Mouse (Mus musculus): ENCODE data around the gene Vmn1r225. TPM values are rescaled to one million over a fixed set of nuclear protein-coding genes. Genes with fewer than 3 reads are reported as not detected.
"Not testable (repeated sequence)": the region's sequence is repeated elsewhere in the genome, so short reads cannot be mapped to it uniquely, and the experiment has no call there.

The Vmn1r225 gene
- total and polyA plus RNA-seq, 3 experiments: not detected

DNA sequence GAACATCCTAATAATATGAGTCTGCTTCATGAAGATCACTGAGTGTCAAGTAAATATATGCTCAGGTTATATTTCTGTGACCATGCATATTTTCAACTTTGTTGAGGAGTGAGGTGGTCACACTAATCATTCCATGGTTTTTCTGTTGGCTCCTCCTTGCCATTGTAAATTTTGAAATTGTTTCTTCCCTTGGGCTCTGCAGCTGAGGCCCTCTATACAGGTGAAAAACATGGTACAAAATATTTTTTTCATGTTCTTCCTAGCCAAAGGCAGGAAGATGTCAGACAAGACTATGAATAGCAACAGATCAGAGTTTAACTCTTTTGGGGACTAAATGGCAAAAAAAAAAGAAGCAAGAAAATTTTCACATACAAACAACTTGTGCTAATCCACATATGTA, 16.7 kb upstream of the Vmn1r225 start, which contains the start of gene Vmn2r108:
Gene Vmn2r108, minus strand, starts transcription at position 101 of the 400 bp plus-strand sequence.
- no peak for TF ChIP-seq SIN3A (IDR thresholded peaks at IDR 0.05; ENCODE audit: low read length)
- no peak for TF ChIP-seq ELF1 (IDR thresholded peaks at IDR 0.05; ENCODE audit: low read depth, low read length)
- no peak for TF ChIP-seq MXI1 (IDR thresholded peaks at IDR 0.05; ENCODE audit: low read depth, low read length)
- no peak for TF ChIP-seq UBTF (IDR thresholded peaks at IDR 0.05; ENCODE audit: low read depth, low read length)
- no peak for TF ChIP-seq BHLHE40 (IDR thresholded peaks at IDR 0.05; ENCODE audit: low read depth, low read length)
- TF ChIP-seq PAX5 (IDR thresholded peaks at IDR 0.05; ENCODE audit: low read length): no peak
- TF ChIP-seq MYC (IDR thresholded peaks at IDR 0.05; ENCODE audit: low read depth, low read length): no peak
- no peak for TF ChIP-seq MAZ (IDR thresholded peaks at IDR 0.05; ENCODE audit: low read depth, low read length)
- TF ChIP-seq EP300 (IDR thresholded peaks at IDR 0.05; ENCODE audit: low read length): no peak
- TF ChIP-seq POLR2A (IDR thresholded peaks at IDR 0.05; ENCODE audit: low read depth, low read length): no peak
- no peak for TF ChIP-seq ZMIZ1 (IDR thresholded peaks at IDR 0.05; ENCODE audit: low read depth, low read length)
- no peak for TF ChIP-seq TCF12 (IDR thresholded peaks at IDR 0.05; ENCODE audit: low read depth, low read length)
- TF ChIP-seq USF1 (IDR thresholded peaks at IDR 0.05; ENCODE audit: low read depth, low read length): no peak
- no peak for TF ChIP-seq KAT2A (IDR thresholded peaks at IDR 0.05; ENCODE audit: insufficient replicate concordance, low read length)
- no peak for TF ChIP-seq MAFK (IDR thresholded peaks at IDR 0.05; ENCODE audit: insufficient replicate concordance, low read length)
- no peak for TF ChIP-seq RAD21 (IDR thresholded peaks at IDR 0.05; ENCODE audit: low read depth, low read length)
- TF ChIP-seq POLR2AphosphoS2 (IDR thresholded peaks at IDR 0.05; ENCODE audit: low read depth, low read length): no peak
- TF ChIP-seq JUND (conservative IDR thresholded peaks at IDR 0.05; ENCODE audit: low read depth, low read length): no peak
- no peak for TF ChIP-seq SMC3 (IDR thresholded peaks at IDR 0.05; ENCODE audit: low read depth, low read length)
- TF ChIP-seq HCFC1 (IDR thresholded peaks at IDR 0.05; ENCODE audit: low read depth, low read length): no peak
- H3K9me3 ChIP-seq (replicated peaks; ENCODE audit: low read length): no peaks in the 10 kb centered on the region
- H3K27me3 ChIP-seq (replicated peaks): no peaks in the 10 kb centered on the region
- in situ Hi-C loops (cut with MboI; ENCODE audit: low pct_ligation_motif_present, low pct_unique_long_range_greater_than_20kb, low sequenced_read_pairs): no loop called here
- no peaks in the 10 kb centered on the region for H3K79me2 ChIP-seq (replicated peaks; ENCODE audit: control insufficient read depth, extremely low read depth, insufficient read depth, poor library complexity, severe bottlenecking)
- H3K36me3 ChIP-seq (replicated peaks in 1 of 2; ENCODE audit: control insufficient read depth in 1 of 2, insufficient read depth in 1 of 2, low read length in 1 of 2): no peaks in the 10 kb centered on the region
- H3K9ac ChIP-seq (ENCODE audit: insufficient read depth, low read depth): no peak within 1 kb of the TSS
- no peak within 1 kb of the TSS for H3K27ac ChIP-seq (ENCODE audit: insufficient read depth, low read depth)
- H3K4me2 ChIP-seq (ENCODE audit: insufficient read depth, low read depth, poor library complexity, severe bottlenecking): no peak within 1 kb of the TSS
- no peaks in the 10 kb centered on the region for H3K4me1 ChIP-seq (ENCODE audit: control insufficient read depth in 1 of 2, insufficient read depth in 2 of 2)
- dilution Hi-C loops (cut with MboI; ENCODE audit: extremely low pct_ligation_motif_present, extremely low pct_unique_long_range_greater_than_20kb, low sequenced_read_pairs): no loop called here
- DNase-seq (ENCODE audit: extremely low read depth): no peak
- no peak within 1 kb of the TSS for H3K4me3 ChIP-seq (replicated peaks in 1 of 3; ENCODE audit: low read depth in 2 of 3, low read length in 2 of 3, poor library complexity in 1 of 3)

DNA sequence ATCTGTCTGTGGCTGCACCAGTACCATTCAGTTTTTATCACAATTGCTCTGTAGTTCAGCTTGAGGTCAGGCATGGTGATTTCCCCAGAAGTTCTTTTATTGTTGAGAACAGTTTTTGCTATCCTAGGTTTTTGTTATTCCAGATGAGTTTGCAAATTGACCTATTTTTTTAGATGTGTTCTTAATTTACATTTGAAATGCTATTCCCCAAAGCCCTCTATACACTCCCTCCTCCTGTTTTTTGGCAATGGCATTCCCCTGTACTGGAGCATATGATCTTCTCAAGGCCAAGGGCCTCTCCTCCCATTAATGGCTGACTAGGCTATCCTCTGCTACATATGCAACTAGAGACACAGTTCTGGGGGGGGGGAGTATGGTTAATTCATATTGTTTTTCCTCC, 10.3 kb downstream of the Vmn1r225 start:
- H3K36me3 ChIP-seq (replicated peaks in 1 of 2; ENCODE audit: control insufficient read depth in 1 of 2, insufficient read depth in 1 of 2, low read length in 1 of 2); dilution Hi-C loops (cut with MboI; ENCODE audit: extremely low pct_ligation_motif_present, extremely low pct_unique_long_range_greater_than_20kb, low sequenced_read_pairs); H3K27ac ChIP-seq (ENCODE audit: insufficient read depth, low read depth); H3K79me2 ChIP-seq (replicated peaks; ENCODE audit: control insufficient read depth, extremely low read depth, insufficient read depth, poor library complexity, severe bottlenecking); in situ Hi-C loops (cut with MboI; ENCODE audit: low pct_ligation_motif_present, low pct_unique_long_range_greater_than_20kb, low sequenced_read_pairs); H3K4me2 ChIP-seq (ENCODE audit: insufficient read depth, low read depth, poor library complexity, severe bottlenecking); DNase-seq (ENCODE audit: extremely low read depth); H3K9me3 ChIP-seq (replicated peaks; ENCODE audit: low read length); H3K9ac ChIP-seq (ENCODE audit: insufficient read depth, low read depth); H3K4me1 ChIP-seq (ENCODE audit: control insufficient read depth in 1 of 2, insufficient read depth in 2 of 2); H3K27me3 ChIP-seq (replicated peaks); H3K4me3 ChIP-seq (replicated peaks in 1 of 3; ENCODE audit: low read depth in 2 of 3, low read length in 2 of 3, poor library complexity in 1 of 3): not testable (repeated sequence)

Other genes with a start within 250 kb of the Vmn1r225 start
- gene Vmn2r106, start 212.6 kb upstream of the Vmn1r225 start, total RNA-seq (2012; rRNA removed): not detected in 2 replicates
- not detected in 2 replicates for gene Vmn2r106, start 212.6 kb upstream of the Vmn1r225 start, total RNA-seq (2014; rRNA removed)
- gene Vmn2r106, start 212.6 kb upstream of the Vmn1r225 start, polyA plus RNA-seq (2012; ENCODE audit: insufficient read length, low read depth): not detected in 2 replicates
- gene Vmn2r107, start 152.9 kb upstream of the Vmn1r225 start, total RNA-seq (2012; rRNA removed): not detected in 2 replicates
- not detected in 2 replicates for gene Vmn2r107, start 152.9 kb upstream of the Vmn1r225 start, total RNA-seq (2014; rRNA removed)
- not detected in 2 replicates for gene Vmn2r107, start 152.9 kb upstream of the Vmn1r225 start, polyA plus RNA-seq (2012; ENCODE audit: insufficient read length, low read depth)
- gene Vmn1r224, start 84.0 kb upstream of the Vmn1r225 start, total RNA-seq (2012; rRNA removed): not detected in 2 replicates
- not detected in 2 replicates for gene Vmn1r224, start 84.0 kb upstream of the Vmn1r225 start, total RNA-seq (2014; rRNA removed)
- gene Vmn1r224, start 84.0 kb upstream of the Vmn1r225 start, polyA plus RNA-seq (2012; ENCODE audit: insufficient read length, low read depth): not detected in 2 replicates
- gene Vmn2r108, start 16.8 kb upstream of the Vmn1r225 start, total RNA-seq (2012; rRNA removed): not detected in 2 replicates
- gene Vmn2r108, start 16.8 kb upstream of the Vmn1r225 start, total RNA-seq (2014; rRNA removed): not detected in 2 replicates
- gene Vmn2r108, start 16.8 kb upstream of the Vmn1r225 start, polyA plus RNA-seq (2012; ENCODE audit: insufficient read length, low read depth): not detected in 2 replicates
- not detected in 2 replicates for gene Vmn2r109, start 66.6 kb downstream of the Vmn1r225 start, total RNA-seq (2012; rRNA removed)
- not detected in 2 replicates for gene Vmn2r109, start 66.6 kb downstream of the Vmn1r225 start, total RNA-seq (2014; rRNA removed)
- not detected in 2 replicates for gene Vmn2r109, start 66.6 kb downstream of the Vmn1r225 start, polyA plus RNA-seq (2012; ENCODE audit: insufficient read length, low read depth)
- not detected in 2 replicates for gene Vmn2r110, start 98.3 kb downstream of the Vmn1r225 start, total RNA-seq (2012; rRNA removed)
- not detected in 2 replicates for gene Vmn2r110, start 98.3 kb downstream of the Vmn1r225 start, total RNA-seq (2014; rRNA removed)
- gene Vmn2r110, start 98.3 kb downstream of the Vmn1r225 start, polyA plus RNA-seq (2012; ENCODE audit: insufficient read length, low read depth): not detected in 2 replicates
- gene Fpr-rs3, start 126.7 kb downstream of the Vmn1r225 start, total RNA-seq (2012; rRNA removed): not detected in 2 replicates
- gene Fpr-rs3, start 126.7 kb downstream of the Vmn1r225 start, total RNA-seq (2014; rRNA removed): not detected in 2 replicates
- not detected in 2 replicates for gene Fpr-rs3, start 126.7 kb downstream of the Vmn1r225 start, polyA plus RNA-seq (2012; ENCODE audit: insufficient read length, low read depth)
- not detected in 2 replicates for gene Vmn1r226, start 184.7 kb downstream of the Vmn1r225 start, total RNA-seq (2012; rRNA removed)
- gene Vmn1r226, start 184.7 kb downstream of the Vmn1r225 start, total RNA-seq (2014; rRNA removed): not detected in 2 replicates
- not detected in 2 replicates for gene Vmn1r226, start 184.7 kb downstream of the Vmn1r225 start, polyA plus RNA-seq (2012; ENCODE audit: insufficient read length, low read depth)
- gene Vmn1r227, start 231.7 kb downstream of the Vmn1r225 start, total RNA-seq (2012; rRNA removed): not detected in 2 replicates
- gene Vmn1r227, start 231.7 kb downstream of the Vmn1r225 start, total RNA-seq (2014; rRNA removed): not detected in 2 replicates
- gene Vmn1r227, start 231.7 kb downstream of the Vmn1r225 start, polyA plus RNA-seq (2012; ENCODE audit: insufficient read length, low read depth): not detected in 2 replicates

All from CH12.LX (cell line).